Mouse (Mus musculus) G1E (cell line): ENCODE data around the gene Unc93a2. TPM values are rescaled to one million over a fixed set of nuclear protein-coding genes. Genes with fewer than 3 reads are reported as not detected.
"Not testable (repeated sequence)": the region's sequence is repeated elsewhere in the genome, so short reads cannot be mapped to it uniquely, and the experiment has no call there.

ENCODE experiments used
- ATAC-seq: 2 replicates; pipeline ENCODE4 v1.8.0; 2016; ENCODE audit warnings: mild to moderate bottlenecking; ENCODE audit not compliant: insufficient number of reproducible peaks, poor library complexity, low FRiP score, severe bottlenecking; ENCODE audit errors: extremely low read depth
- DNase-seq: peaks from one replicate; pipeline ENCODE4 v3.0.0; 2012; ENCODE audit warnings: low spot score
- H3K27me3 ChIP-seq: 2 replicates; pipeline ENCODE4 v1.6.1; 2012; ENCODE audit warnings: mild to moderate bottlenecking, low read length, inconsistent platforms; ENCODE audit not compliant: insufficient read depth
- H3K36me3 ChIP-seq: replicated peaks from 2 replicates; pipeline ENCODE3; 2012; ENCODE audit warnings: mild to moderate bottlenecking, inconsistent platforms
- H3K4me1 ChIP-seq: 2 replicates; pipeline ENCODE4 v1.6.1; 2012; ENCODE audit warnings: low read depth, low read length, inconsistent platforms, mixed read lengths; ENCODE audit not compliant: insufficient read depth
- H3K4me3 ChIP-seq: 2 replicates; pipeline ENCODE4 v1.5.1; 2012; ENCODE audit warnings: low read depth, mild to moderate bottlenecking, inconsistent platforms, low read length, moderate library complexity, mixed read lengths
- H3K9me3 ChIP-seq: replicated peaks from 2 replicates; pipeline ENCODE4 v1.6.1; 2012; ENCODE audit warnings: inconsistent platforms
- polyA plus RNA-seq: library from polyadenylated mRNA; stranded (reverse); fragments of >175 nt; gene quantifications from 2 replicates; pipeline ENCODE4 v1.2.3, GENCODE M21; 2012
- total RNA-seq, 2 experiments: library from RNA; stranded (forward) in 1 of 2; stranded (reverse) in 1 of 2; fragments of 200-1000 nt in 1 of 2; fragments of >200 nt in 1 of 2; fragmentation: Nextera tagmentation in 1 of 2; gene quantifications; 2 replicates each; pipeline ENCODE4 v1.2.3; 2014 to 2017

The Unc93a2 gene
- total and polyA plus RNA-seq, 3 experiments = 0.05 TPM; not detected in 2

GRCm38 (mm10) chr17:7395116-7395515 is 9.9 kb upstream of the Unc93a2 start:
- H3K4me1 ChIP-seq, DNase-seq, H3K36me3 ChIP-seq, H3K9me3 ChIP-seq, H3K4me3 ChIP-seq, H3K27me3 ChIP-seq, ATAC-seq: not testable (repeated sequence)

- ATAC-seq, H3K27me3 ChIP-seq, DNase-seq, H3K4me1 ChIP-seq, H3K36me3 ChIP-seq, H3K9me3 ChIP-seq, H3K4me3 ChIP-seq: not testable (repeated sequence)
Measured at GRCm38 (mm10) chr17:7389898-7390297, 4.6 kb upstream of the Unc93a2 start.

- H3K36me3 ChIP-seq, DNase-seq, H3K9me3 ChIP-seq, ATAC-seq, H3K4me1 ChIP-seq, H3K27me3 ChIP-seq, H3K4me3 ChIP-seq: not testable (repeated sequence)
Measured at GRCm38 (mm10) chr17:7388958-7389356, 3.7 kb upstream of the Unc93a2 start.

- H3K36me3 ChIP-seq, ATAC-seq, H3K4me3 ChIP-seq, H3K9me3 ChIP-seq, H3K27me3 ChIP-seq, DNase-seq, H3K4me1 ChIP-seq: not testable (repeated sequence)
Measured at GRCm38 (mm10) chr17:7388341-7388957, 3.2 kb upstream of the Unc93a2 start.

GRCm38 (mm10) chr17:7386016-7386415 is 752 bp upstream of the Unc93a2 start:
- ATAC-seq, H3K4me3 ChIP-seq, H3K4me1 ChIP-seq: not testable (repeated sequence)

GRCm38 (mm10) chr17:7383167-7384143 is 1.8 kb downstream of the Unc93a2 start:
- H3K27me3 ChIP-seq, H3K4me3 ChIP-seq, ATAC-seq, H3K9me3 ChIP-seq, H3K36me3 ChIP-seq, H3K4me1 ChIP-seq, DNase-seq: not testable (repeated sequence)

More at GRCm38 (mm10) chr17:7386016-7386415, 752 bp upstream of the Unc93a2 start:
- H3K36me3 ChIP-seq, DNase-seq, H3K27me3 ChIP-seq, H3K9me3 ChIP-seq: not testable (repeated sequence)

- H3K36me3 ChIP-seq, H3K4me3 ChIP-seq, ATAC-seq, H3K27me3 ChIP-seq, DNase-seq, H3K9me3 ChIP-seq, H3K4me1 ChIP-seq: not testable (repeated sequence)
Measured at GRCm38 (mm10) chr17:7382711-7383110, 2.6 kb downstream of the Unc93a2 start.

- H3K36me3 ChIP-seq, H3K27me3 ChIP-seq, H3K4me3 ChIP-seq, H3K4me1 ChIP-seq, H3K9me3 ChIP-seq, DNase-seq, ATAC-seq: not testable (repeated sequence)
Measured at GRCm38 (mm10) chr17:7377907-7378306, 7.4 kb downstream of the Unc93a2 start.

- not testable (repeated sequence) for H3K36me3 ChIP-seq, DNase-seq, ATAC-seq, H3K4me1 ChIP-seq, H3K27me3 ChIP-seq, H3K4me3 ChIP-seq, H3K9me3 ChIP-seq
Measured at GRCm38 (mm10) chr17:7376951-7377700, 8.1 kb downstream of the Unc93a2 start.

- not testable (repeated sequence) for H3K36me3 ChIP-seq, DNase-seq, H3K4me1 ChIP-seq, H3K4me3 ChIP-seq, ATAC-seq, H3K27me3 ChIP-seq, H3K9me3 ChIP-seq
Measured at GRCm38 (mm10) chr17:7371879-7372278, 13.4 kb downstream of the Unc93a2 start, which contains the start of gene Gm49630. Gene Gm49630, minus strand, starts transcription at chr17:7371979.

GRCm38 (mm10) chr17:7369401-7369800 is 15.9 kb downstream of the Unc93a2 start:
- not testable (repeated sequence) for H3K9me3 ChIP-seq, DNase-seq, ATAC-seq, H3K4me1 ChIP-seq, H3K27me3 ChIP-seq, H3K4me3 ChIP-seq, H3K36me3 ChIP-seq
